Mouse (Mus musculus) inflammation-experienced regulatory T-cells, adult 6 months (primary cell): ENCODE results near the gene Aspdh. TPM values are rescaled to one million over a fixed set of nuclear protein-coding genes. Genes with fewer than 3 reads are reported as not detected.

ENCODE experiments used
- ATAC-seq: one replicate; pipeline ENCODE4 v1.8.0; 2017
- polyA plus RNA-seq, 3 experiments: library from polyadenylated mRNA; unstranded; fragments of 100-300 nt; shearing (Covaris generic); gene quantifications; one replicate each; pipeline ENCODE4 v1.2.1; 2017

The Aspdh gene
- polyA plus RNA-seq, 3 experiments from 2014 or later = not detected

DNA sequence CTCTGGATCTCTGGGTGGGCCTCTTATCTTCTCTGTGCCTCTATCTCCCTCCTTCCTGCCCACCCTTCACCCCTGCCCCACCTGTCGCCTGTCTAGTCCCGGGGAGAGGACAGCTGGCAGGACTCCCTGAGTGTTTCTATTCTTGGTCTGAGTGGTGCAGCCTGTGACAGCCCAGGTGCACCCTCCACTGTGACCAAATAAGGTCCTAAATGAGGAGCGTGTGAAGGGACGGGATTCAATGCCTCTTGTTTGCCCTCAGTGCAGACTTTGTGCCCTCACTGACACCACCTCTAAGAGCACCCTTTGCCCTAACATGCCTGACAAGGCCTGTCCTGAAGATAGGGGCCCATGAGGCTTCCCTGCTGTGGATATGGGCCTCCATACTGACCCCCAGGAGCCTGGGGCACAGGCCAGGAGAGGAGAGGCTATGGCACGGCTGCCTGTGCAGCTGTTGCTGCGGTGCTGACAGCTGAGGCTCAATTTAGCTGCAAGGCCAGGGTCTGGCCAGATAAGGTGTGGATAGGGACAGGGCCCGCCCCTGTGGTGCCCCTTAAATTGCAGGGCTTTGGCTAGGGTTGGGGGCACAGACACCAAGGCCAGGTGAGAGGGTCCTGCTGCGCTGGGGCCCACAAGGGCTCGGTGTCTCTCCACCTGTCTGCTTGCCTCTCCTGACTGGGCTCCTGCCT is 7.9 kb downstream of the Aspdh start:
- no peak for ATAC-seq

DNA sequence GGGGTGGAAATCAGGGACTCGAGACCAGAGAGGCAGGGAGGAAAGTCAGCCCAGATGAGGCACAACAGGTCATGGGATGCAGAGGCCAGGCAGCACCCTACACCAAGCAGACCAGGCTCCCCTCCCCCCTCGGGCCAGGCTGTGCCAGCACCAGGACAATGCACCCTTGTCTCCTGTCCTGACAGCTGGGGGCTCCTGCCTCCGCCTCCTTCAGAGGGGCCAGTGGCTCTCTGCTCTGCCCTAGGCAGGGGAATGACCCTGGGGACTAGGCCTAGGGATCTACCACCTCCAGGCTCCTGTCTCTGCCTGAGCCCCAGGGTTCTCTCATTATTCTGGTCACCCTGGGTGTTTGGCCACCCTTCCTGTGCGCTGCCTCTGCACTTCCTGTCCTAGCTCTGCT is 9.2 kb downstream of the Aspdh start:
- no peak for ATAC-seq

DNA sequence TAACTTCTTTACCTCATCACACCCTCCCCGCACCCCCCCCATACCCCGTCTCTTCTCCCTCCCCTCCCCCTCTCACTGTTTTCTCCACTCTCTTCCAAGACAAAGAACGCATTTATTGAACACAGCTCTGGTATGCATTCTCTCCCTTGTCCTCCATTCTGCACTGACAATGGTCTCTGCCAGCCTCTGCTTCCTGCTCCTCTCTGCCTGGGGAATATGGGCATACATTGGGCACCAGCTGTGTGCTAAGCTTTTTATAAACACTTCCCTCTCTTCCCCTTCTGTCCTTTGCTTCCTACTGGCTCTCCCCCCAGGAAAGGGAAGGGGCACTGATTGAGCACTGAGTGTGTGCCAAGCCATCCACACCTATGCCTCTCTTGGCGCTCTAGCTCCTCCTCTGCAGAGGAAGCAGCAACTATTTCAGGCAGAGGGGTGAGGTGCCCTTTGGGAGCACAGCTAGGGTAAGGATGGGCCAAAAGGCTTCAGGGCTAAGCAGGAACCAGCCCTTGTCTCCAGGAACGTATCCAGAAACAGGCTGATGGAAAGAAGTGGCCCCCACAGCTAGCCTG is 9.9 kb downstream of the Aspdh start:
- no peak for ATAC-seq

DNA sequence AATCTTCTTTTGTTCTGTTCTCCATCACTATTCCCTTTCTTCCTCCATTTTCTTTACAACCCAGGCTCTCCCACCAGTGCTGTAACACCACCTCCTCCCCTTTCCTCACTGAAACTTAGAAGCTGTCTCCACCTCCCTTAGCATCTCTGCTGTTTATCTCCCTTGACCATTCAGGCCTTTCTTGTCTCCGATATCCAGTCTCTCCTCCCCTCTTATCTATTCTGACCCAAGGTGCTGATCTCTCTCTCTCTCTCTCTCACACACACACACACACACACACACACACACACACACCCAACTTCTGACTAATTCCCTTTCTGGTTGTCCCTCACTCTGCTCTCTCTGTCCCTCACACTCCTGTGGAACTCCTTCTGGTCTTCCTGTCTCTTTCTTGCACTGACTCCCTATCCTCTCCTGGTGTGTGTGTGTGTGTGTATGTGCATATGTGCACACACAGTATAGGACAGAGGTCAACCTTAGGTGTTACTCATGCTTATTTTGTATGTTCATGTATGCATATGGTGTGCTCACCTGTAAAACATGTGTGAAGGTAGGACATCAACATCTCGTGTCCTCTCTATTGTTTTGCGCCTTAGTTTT is 17.7 kb downstream of the Aspdh start:
- ATAC-seq = no peak

DNA sequence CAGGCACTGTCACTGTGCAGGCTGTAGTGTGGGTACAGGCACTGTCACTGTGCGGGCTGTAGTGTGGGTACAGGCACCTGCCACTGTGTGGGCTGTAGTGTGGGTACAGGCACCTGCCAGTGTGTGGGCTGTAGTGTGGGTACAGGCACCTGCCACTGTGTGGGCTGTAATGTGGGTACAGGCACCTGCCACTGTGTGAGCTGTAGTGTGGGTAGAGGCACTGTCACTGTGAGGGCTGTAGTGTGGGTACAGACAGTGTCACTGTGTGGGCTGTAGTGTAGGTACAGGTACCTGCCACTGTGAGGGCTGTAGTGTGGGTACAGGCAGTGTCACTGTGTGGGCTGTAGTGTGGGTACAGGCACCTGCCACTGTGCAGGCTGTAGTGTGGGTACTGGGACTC is 18.9 kb downstream of the Aspdh start:
- no peak for ATAC-seq

DNA sequence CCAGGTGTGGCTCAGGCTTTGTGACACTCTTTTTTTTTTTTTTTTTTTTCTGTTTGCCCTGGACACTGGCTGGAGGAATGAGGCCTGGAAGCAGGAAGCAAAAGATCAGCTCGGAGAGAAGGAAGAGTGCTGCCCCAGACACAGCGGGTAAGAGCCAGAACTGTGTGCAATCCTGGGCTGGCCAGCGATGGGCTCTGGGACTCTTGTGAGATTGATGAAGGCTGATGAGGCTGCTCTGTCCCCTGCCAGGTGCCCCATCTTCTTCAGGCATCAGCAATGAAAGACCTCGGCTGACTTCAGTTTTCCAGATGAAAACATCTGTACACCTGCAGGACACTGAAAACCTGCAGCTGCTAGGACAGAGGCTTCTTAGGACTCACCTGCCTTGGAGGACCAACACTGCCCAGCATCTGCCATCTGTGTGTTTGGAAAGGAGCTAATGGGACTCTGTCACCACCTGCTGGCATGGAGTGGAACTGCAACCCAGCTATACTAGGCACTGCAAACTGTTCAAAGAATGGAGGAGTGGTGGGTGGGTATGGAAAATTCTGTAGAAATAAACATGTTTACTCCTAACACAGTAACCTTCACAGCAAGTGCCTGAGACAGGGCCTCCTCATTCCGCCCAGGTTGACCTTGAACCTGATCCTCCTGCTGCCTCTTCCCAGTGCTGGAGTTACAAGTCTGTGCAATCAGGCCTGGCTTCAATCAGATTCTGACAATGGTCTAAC is 19.8 kb downstream of the Aspdh start:
- peak; percentile 80 for ATAC-seq

DNA sequence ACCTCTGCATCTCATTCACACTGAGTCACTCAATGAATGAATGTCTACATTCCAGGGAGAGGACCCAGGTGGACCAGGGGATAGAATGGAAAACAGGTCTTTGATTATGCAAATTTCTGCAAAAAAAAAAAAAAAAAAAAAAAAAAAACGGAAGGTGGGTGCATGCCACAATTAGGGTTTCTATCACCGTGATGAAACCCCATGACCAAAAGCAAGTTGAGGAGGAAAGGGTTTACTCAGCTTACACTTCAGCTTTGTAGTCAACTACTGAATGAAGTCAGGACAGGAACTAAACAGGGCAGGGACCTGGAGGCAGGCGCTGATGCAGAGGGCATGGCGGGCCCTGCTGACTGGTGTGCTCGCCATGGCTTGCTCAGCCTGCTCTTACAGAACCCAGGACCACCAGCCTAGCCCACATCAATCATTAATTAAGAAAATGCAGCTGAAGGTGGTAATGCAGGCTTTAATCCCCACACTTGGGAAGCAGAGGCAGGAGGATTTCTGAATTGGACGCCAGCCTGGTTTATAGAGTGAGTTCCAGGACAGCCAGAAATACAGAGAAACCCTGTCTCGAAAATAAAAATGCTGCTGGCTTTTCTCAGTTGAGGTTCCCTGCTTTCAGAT is 20.5 kb downstream of the Aspdh start:
- ATAC-seq = peak; percentile 25

DNA sequence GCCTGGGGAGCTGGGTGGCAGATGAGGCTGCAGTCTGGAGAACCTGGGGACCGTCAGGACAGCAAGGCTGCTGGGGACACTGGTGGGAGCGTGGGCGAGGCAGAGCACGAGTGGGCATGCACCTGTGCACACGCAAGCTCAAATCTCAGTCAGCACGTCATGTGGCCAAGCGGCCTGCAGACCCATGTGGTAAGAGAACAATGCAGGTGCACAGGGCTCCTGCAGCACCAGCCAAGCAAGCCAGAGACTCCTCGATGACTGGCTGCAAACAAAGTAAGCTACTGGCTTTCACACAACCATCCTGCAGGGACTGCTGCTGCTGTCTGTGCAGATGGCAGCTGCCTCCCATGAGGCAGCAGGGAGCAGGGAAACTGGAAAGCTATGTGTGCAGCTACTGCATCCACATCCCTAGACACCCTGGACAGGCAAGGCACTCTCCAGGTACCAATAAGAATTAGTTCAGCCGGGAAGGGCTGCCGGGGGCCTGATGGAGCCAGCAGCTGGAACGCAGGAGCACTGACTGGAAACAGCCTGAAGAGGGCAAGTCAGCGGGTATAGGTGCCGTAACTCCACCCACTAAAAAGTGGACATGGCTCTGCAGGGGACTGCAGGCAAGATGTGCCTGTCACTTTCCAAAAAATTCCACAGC is 21.9 kb downstream of the Aspdh start:
- no peak for ATAC-seq

DNA sequence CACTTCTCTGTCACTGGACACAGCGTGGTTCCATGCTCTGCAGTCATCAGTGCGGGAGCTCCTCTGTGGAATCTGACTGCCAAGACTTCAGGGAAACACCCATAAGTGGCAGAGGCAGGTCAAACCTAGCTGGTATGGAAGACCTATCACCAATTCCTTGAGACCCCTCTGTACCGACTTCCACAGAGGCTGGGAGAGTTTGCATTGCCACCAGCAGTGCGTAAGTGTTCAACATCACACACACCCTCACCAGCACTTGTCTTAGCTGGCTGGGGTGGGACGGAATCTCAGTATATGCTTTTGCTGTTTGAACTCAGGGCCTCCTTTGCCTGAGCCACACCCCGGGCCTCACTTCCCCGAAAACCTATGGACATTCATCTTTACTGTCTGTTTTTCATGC is 22.7 kb downstream of the Aspdh start:
- no peak for ATAC-seq

DNA sequence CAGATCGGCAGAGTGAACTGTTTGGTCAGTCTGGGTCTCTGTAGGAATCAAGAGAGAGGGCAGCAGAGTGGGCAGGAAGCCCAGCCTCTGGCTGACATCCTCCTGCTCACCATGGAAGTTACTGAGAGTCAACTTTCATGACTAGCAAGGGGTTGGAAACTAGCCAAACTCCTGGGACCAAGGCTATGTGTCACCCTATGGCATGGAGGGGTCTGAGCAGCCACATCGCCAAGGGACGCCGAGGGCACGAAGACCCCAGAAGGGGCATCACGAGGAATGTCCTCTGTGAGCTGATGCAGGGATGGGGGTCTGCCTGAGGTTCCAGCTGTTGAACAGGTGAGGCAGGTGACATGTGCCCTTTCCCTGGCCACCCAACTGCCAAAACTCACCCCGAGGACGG is 23.4 kb downstream of the Aspdh start:
- ATAC-seq = no peak

DNA sequence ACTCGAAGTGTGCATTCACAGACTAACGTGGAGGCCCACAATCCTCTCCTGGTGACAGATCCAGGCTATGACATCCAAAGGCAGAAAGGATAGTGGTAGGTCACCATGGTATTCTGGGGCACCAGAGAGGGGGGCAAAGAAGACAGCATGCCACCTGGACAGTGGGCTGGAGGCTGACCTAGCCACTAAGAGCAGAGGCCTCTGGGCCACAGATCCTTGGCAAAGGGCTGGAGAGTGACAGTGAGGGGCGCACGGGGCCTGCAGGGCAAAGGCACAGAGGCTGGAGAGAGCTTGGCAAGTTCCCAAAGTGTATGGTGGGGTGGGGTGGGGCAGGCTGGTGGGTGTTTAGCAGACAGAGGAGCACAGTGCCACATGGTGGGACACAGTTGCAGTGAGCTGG is 25.1 kb downstream of the Aspdh start:
- no peak for ATAC-seq

DNA sequence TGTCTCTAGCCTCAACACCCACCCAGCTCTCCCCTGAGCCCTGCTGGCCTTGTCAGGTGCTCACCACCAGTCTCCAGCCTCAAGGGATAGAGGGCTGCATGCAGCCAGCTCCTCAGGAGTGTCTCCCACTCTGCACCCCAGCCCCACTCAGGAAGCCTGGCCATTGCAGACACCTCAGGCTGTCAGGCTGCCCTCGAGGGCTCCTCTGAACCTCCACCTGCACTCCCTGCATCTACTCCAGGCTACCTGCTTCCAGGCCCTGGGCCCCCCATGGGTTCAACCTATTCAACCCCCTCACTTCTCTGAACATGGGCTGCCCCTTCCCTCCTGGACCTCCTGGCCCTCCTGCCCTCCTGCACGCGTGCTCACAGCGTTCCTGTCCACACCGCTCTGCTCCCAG is 26.2 kb downstream of the Aspdh start:
- ATAC-seq = no peak

DNA sequence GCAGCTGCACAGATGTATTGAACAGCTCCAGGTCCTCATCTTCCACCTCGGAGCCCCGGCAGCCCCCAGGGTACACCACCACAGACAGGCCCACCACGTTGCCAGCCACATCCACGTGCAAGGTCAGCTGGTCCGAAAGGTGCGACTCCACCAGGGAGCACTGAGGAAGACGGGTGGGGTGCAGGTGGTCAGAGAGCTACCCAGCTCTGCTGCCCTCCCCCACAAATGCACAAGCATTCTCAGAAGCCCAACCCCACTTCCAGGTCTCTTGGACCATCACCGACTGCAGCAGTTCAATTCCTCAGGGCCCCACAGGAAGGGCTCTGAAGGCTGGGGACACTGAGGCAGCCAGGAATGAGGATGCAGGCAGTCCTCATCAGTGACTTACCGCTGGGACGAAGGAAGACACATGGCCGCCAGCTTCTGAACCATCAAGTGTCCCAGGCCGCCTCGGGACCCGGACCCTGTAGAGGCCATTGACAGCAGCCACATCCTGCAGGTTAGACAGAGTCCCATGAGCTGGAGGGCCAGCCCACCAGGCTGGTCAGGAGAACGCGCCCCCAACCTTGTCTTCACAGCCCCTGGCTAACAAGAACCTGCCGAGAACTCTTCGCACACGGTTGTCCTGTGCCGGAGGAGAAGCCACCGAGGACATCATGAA is 27.1 kb downstream of the Aspdh start:
- no peak for ATAC-seq

DNA sequence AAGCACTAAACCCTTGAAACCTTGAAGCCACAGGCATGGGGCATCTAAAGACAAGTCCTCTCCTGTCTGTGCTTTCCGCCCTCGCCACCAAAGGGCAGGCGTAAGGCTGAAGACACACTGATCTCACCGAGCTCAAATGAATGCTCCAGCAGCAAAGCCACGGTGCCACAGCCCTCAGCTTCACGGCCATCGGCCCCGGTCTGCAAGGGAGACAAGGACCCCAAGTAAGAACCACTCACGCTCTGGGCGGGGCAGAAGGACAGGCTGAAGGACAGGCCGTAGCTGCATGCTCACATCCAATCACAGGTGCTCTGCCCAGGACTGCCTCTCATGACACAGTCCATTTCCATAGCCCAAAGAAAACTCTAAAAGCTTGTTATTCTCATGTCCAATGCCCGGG is 29.5 kb downstream of the Aspdh start:
- ATAC-seq = no peak

DNA sequence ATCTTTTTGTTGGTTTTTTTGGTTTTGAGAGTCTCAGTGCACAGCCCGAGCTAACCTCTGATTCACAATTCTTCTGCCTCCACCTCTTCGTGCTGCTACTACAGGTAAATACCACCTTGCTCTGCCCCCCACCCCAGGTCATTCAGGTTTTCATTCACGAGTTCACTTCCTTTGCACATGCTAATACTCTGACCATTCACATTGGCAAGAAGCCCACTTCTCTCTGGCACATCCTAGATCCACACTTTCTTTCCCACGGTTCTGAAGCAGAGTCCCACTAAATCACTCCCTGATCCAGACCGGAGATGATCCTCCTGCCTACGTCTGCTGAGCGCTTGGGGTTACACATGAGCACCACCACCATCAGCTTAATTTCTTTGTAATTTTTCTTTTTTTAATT is 29.9 kb downstream of the Aspdh start:
- no peak for ATAC-seq

DNA sequence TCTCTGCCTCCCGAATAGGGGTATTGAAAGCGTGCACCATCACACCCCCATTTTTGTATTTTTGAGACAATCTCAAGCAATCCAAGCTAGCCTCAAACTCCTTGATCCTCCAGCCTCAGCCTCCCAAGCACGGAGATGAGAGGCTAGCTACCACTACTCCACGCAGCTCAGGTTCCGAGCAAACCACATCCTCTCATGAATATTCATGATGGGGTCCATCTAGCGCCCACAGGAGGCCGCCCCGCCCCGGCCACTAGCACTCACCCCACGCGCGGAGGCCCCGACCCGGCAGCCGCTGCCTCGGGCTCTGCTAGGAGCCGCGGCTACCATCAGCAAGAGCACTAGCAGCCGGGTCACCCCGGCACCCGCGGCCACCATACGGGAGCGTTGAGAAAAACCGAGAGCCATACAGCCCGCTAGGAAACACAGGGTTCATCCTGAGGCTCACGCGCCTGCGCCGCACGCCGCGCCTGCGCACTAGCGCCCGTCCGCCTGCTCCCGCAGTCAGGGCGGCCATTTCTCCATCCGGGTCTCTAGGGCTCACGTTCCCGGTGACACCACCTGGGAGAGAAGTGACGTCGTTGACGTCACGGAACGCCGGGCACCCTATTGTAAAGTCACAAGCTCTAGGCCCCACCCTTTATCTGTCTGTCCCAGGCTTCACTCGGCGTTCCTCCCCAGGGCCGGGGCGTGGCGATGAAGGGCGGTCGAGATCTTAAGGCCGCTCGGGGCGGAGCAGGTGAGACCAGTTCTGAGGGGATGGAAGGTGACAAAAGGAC is 31.0 kb downstream of the Aspdh start, which contains the start of the genes Emc10 and Fam71e1:
Gene Emc10, minus strand, starts transcription at position 538 of the 779 bp plus-strand sequence.
Gene Fam71e1, plus strand, starts transcription at position 590 of the 779 bp plus-strand sequence.
- peak; percentile 93 for ATAC-seq

DNA sequence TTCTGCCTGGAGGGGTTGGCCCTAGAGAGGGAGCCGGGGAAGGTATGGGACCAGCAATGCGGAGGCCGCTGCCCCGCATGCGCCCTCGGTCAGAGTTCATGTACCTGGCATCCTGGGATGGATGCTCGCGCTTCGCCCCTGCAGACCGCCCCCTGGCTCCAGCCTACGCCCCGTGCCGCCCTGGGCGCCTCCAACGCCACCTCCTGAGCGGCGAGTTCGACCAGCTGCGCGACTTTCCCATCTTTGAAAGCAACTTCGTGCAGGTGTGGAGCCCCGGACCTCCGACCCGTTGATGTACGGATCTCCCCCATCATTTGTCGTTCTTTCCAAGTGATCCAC is 31.5 kb downstream of the Aspdh start:
- ATAC-seq = no peak

DNA sequence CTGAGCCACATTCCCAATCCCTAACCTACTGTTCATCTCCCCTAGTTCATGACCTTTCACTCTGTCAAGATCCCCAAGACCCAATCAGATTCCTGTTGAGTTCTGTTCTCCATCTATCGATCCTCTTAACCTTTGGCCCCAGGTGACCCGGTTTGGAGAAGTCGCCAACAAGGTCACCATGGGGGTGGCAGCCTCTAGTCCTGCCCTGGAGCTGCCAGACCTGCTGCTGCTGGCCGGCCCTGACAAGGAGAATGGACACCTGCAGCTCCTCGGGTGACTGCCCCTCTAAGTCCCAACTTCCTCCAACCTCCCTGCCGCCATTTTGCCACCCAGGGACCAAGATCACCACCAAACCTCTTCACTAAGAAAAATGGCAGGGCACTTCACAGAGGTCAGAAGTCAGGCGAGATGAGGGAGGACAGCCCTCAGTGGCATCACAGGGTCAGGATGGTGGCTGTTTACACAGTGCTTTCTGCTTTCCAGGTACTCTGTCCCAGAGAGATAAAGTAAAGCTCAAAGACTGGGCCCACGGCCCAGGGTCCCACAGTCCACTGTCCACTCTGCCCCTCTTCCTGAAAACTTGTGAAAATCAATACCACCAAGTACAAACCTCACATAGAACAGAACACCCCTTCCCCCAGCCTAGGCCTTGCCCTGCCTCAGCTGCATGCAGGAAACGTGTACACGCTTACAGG is 32.3 kb downstream of the Aspdh start:
- no peak for ATAC-seq

DNA sequence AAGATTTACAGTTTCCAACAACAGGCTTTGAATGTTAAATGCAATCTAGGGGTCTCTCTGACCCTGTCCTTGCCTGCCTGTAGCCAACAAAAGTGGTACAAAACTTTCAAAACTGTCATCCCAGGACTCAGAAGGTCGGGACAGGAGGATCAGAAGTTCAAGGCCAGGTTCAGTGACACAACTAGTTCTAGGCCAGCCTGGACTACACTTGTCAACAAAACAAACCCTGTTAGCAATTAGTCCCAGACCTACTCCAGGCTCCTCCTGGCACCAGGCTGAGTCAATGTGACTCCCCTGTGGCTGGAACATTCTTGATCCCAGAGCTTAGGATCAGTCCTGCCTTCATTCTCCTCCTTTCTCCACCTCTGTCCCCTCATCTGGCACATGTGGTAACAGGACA is 33.7 kb downstream of the Aspdh start:
- ATAC-seq = no peak

DNA sequence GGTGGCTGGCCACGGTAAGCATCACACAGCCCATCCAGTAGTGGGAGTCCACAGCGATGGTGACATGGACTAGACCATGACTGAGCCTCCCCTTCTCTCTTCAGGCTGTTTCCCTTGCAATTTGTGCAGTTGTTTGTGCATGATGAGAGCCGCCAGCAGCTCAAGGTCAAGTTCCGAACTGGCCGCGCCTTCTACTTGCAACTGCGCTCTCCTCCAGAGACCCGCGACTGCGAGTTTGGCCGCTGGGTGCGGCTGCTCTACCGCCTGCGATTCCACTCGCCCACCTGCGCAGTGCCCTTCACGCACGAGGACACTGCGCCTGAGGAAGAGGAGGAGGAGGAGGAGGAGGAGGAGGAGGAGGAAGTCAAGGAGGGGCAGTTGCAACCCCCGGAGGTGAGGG is 34.9 kb downstream of the Aspdh start:
- no peak for ATAC-seq
